Mouse (Mus musculus): ENCODE measurements around the gene Fgf22. TPM values are rescaled to one million over a fixed set of nuclear protein-coding genes. Genes with fewer than 3 reads are reported as not detected.

Gene Fgf22
- polyA plus RNA-seq (2014; fragmentation: Nextera tagmentation; extraction: Ambion mirVana): 0.25 and 0.38 TPM in 2 replicates

DNA sequence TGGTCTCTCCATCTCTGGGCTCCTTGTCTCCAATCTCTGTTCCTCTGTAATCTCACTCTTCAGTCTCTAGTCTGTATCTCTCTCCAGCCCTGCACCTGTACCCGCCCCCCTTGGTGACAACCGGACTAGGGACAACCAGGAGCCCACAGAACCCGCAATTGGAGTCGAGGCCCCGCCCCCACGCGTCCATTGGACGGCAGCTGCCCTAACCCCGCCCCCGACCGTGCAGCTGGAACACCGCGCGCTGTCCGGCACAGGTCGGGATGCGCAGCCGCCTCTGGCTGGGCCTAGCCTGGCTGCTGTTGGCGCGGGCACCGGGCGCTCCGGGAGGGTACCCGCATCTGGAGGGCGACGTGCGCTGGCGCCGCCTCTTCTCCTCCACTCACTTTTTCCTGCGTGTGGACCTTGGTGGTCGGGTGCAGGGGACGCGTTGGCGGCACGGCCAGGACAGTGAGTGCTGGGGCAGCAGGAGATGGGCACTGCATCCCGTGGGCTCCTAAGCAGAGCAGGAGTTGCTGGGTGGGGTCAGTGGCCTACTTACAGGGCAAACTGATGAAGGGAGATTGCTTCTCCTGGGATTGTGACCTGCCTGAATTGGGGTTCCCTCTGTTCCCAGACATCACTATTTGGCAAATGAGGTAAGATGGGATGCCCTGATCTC, at the start of gene Fgf22:
Gene Fgf22, plus strand, starts transcription at position 221 of the 661 bp plus-strand sequence.
- Histone ChIP-seq H3K4me2 (ENCODE audit: low read depth, low read length) (peak within 1 kb of the TSS; percentile 82), H3K4me3 (ENCODE audit: low read depth, low read length) (peak within 1 kb of the TSS; percentile 19), H3K36me3 (replicated peaks; ENCODE audit: control insufficient read depth, insufficient read depth, low read depth, low read length) (peaks cover 12% of the 10 kb centered on the region), H3K9me3 (replicated peaks; ENCODE audit: control insufficient read depth, low read length) (no peaks in the 10 kb centered on the region), H3K4me1 (ENCODE audit: control insufficient read depth, insufficient read depth, low read length) (no peaks in the 10 kb centered on the region; the same call in 1 of the 2 replicates), H3K27me3 (ENCODE audit: control insufficient read depth, insufficient read depth, low read length) (no peaks in the 10 kb centered on the region), H3K27ac (replicated peaks; ENCODE audit: low read depth, low read length) (no peak within 1 kb of the TSS), H3K9ac (replicated peaks; ENCODE audit: low read length) (peak within 1 kb of the TSS; percentile 33; the same call in 1 of the 2 replicates)
- ATAC-seq (replicated peaks; ENCODE audit: insufficient number of reproducible peaks, low FRiP score, low TSS enrichment, low read depth) (peak; percentile 83), DNase-seq (ENCODE audit: low spot score) (peak; percentile 79)
- WGBS: 1% methylated on average over 36 of the region's 36 CpGs

DNA sequence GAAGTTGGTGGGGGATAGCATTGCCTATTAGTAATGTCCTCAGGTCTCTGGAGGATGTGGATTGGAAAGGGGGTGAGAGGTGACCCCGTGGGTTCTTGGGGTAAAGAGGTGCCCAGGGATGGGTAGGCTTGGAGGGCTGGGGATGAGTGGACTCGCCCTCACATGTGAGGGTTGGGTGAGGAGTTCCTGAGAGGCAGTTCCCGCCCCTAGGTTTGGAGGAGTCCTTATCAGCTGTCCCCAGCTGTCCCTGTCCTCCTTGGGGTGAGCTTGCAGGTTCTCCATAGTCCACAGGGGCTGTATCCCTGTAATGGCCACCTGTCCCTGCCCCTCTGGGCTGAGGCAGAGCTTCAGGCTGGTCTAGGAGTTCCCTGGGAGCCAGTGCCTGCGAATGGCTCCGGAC, 48.9 kb upstream of the Fgf22 start:
- DNase-seq (ENCODE audit: low spot score) (no peak), ATAC-seq (replicated peaks; ENCODE audit: insufficient number of reproducible peaks, low FRiP score, low TSS enrichment, low read depth) (no peak)
- H3K4me3 ChIP-seq (ENCODE audit: low read depth, low read length): peak overlapping the region; percentile 73; the same call in 1 of the 2 replicates
- 82% methylated on average over 5 of the region's 5 CpGs for WGBS
- no peaks in the 10 kb centered on the region for H3K27me3 ChIP-seq (ENCODE audit: control insufficient read depth, insufficient read depth, low read length)
- peak overlapping the region; percentile 87 for H3K9ac ChIP-seq (replicated peaks; ENCODE audit: low read length)
- H3K4me1 ChIP-seq (ENCODE audit: control insufficient read depth, insufficient read depth, low read length): peaks cover 13% of the 10 kb centered on the region
- H3K4me2 ChIP-seq (ENCODE audit: low read depth, low read length): peak overlapping the region; percentile 93
- H3K36me3 ChIP-seq (replicated peaks; ENCODE audit: control insufficient read depth, insufficient read depth, low read depth, low read length): peaks cover 8% of the 10 kb centered on the region
- no peaks in the 10 kb centered on the region for H3K9me3 ChIP-seq (replicated peaks; ENCODE audit: control insufficient read depth, low read length)
- H3K27ac ChIP-seq (replicated peaks; ENCODE audit: low read depth, low read length): no peak overlapping the region

DNA sequence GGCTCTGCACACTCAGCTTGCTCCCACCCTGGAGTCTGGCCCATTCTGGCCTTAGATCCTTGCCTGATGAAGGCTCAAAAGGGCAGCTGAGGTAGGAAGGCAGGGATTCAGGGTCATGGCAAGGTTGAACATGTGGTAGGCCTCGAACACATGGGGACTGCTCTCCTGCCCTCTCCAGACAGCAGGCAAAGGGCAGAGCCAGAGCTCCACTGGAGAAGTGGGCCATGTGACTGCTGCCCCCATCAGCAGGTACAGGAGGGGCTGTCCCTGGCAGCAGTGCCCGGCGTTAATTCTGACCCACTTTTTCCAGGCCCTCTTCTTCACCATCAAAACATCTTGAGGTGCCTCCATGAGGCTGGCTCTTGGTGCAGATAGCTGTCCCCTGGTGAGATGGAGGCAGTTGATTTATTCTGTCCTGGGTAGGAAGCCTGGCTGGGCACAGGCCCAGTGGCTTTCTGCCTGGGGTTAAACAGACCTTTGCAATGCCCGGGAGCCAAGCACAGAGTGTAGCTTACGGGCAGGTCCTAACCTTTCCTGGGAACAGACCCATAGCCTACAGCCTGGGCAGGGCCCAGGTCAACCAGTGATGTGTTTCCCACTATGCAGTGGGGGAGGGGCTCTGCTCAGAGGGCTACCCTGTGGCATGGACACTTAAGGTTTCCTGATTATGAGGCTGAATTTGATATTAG, 48.3 kb upstream of the Fgf22 start:
- 75% methylated on average over 5 of the region's 5 CpGs for WGBS
- H3K4me2 ChIP-seq (ENCODE audit: low read depth, low read length): peak overlapping the region; percentile 23; the same call in 1 of the 2 replicates
- DNase-seq (ENCODE audit: low spot score): no peak
- no peak for ATAC-seq (replicated peaks; ENCODE audit: insufficient number of reproducible peaks, low FRiP score, low TSS enrichment, low read depth)
- H3K36me3 ChIP-seq (replicated peaks; ENCODE audit: control insufficient read depth, insufficient read depth, low read depth, low read length): peaks cover 8% of the 10 kb centered on the region
- H3K27ac ChIP-seq (replicated peaks; ENCODE audit: low read depth, low read length): no peak overlapping the region
- peak overlapping the region; percentile 87 for H3K9ac ChIP-seq (replicated peaks; ENCODE audit: low read length)
- H3K4me3 ChIP-seq (ENCODE audit: low read depth, low read length): no peak overlapping the region
- no peaks in the 10 kb centered on the region for H3K27me3 ChIP-seq (ENCODE audit: control insufficient read depth, insufficient read depth, low read length)
- no peaks in the 10 kb centered on the region for H3K9me3 ChIP-seq (replicated peaks; ENCODE audit: control insufficient read depth, low read length)
- H3K4me1 ChIP-seq (ENCODE audit: control insufficient read depth, insufficient read depth, low read length): peaks cover 13% of the 10 kb centered on the region

DNA sequence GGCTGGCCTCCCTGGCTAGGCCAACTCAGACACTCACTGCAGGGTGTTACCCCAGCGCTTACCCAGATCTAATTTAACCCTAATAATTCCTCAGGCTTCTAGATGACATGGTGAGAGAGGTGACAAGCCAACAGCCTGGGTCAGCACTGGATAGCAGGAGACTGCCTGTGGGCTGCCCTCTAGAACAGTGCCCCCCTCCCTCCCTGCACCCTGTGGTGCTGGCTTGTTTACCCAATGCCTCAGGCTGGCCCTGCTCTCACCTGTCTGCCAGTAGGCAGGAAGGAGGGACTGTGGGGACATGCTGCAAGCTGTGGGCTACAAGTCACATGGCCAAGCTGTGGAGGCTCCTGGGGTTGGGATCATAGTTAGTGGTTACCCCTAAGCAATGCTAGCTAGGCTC, 47.7 kb upstream of the Fgf22 start:
- H3K9me3 ChIP-seq (replicated peaks; ENCODE audit: control insufficient read depth, low read length): no peaks in the 10 kb centered on the region
- no peak overlapping the region for H3K27ac ChIP-seq (replicated peaks; ENCODE audit: low read depth, low read length)
- H3K4me1 ChIP-seq (ENCODE audit: control insufficient read depth, insufficient read depth, low read length): peaks cover 13% of the 10 kb centered on the region
- H3K4me2 ChIP-seq (ENCODE audit: low read depth, low read length): no peak overlapping the region
- no peaks in the 10 kb centered on the region for H3K27me3 ChIP-seq (ENCODE audit: control insufficient read depth, insufficient read depth, low read length)
- H3K36me3 ChIP-seq (replicated peaks; ENCODE audit: control insufficient read depth, insufficient read depth, low read depth, low read length): peaks cover 8% of the 10 kb centered on the region
- H3K4me3 ChIP-seq (ENCODE audit: low read depth, low read length): no peak overlapping the region
- WGBS: 83% methylated on average over 1 of the region's 1 CpGs
- H3K9ac ChIP-seq (replicated peaks; ENCODE audit: low read length): no peak overlapping the region
- ATAC-seq (replicated peaks; ENCODE audit: insufficient number of reproducible peaks, low FRiP score, low TSS enrichment, low read depth): no peak
- DNase-seq (ENCODE audit: low spot score): no peak

DNA sequence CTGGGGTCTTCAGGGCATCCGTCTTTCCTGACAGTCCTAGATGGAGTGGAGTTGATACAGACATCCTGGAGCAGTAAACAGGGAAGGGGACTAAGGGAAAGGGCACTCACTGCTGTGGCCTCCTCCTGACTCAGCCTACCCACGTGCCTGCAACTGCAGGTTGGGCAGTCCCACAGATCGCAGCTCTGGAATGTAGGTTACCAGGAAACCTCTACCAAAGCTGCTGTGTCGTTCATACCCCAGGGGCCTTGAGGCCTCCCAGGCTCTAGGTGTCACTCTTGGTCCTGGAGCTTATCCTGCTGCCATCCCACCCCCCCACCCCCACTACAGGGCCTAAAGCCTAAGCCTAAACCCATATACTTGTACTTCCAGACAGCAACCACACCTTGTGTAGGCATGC, 47.1 kb upstream of the Fgf22 start:
- Histone ChIP-seq H3K27ac (replicated peaks; ENCODE audit: low read depth, low read length) (no peak overlapping the region), H3K36me3 (replicated peaks; ENCODE audit: control insufficient read depth, insufficient read depth, low read depth, low read length) (peaks cover 8% of the 10 kb centered on the region), H3K4me3 (ENCODE audit: low read depth, low read length) (no peak overlapping the region), H3K4me2 (ENCODE audit: low read depth, low read length) (no peak overlapping the region), H3K4me1 (ENCODE audit: control insufficient read depth, insufficient read depth, low read length) (peaks cover 13% of the 10 kb centered on the region), H3K9me3 (replicated peaks; ENCODE audit: control insufficient read depth, low read length) (no peaks in the 10 kb centered on the region), H3K9ac (replicated peaks; ENCODE audit: low read length) (no peak overlapping the region), H3K27me3 (ENCODE audit: control insufficient read depth, insufficient read depth, low read length) (no peaks in the 10 kb centered on the region)
- DNase-seq (ENCODE audit: low spot score) (no peak), ATAC-seq (replicated peaks; ENCODE audit: insufficient number of reproducible peaks, low FRiP score, low TSS enrichment, low read depth) (no peak)
- 66% methylated on average over 4 of the region's 4 CpGs for WGBS

DNA sequence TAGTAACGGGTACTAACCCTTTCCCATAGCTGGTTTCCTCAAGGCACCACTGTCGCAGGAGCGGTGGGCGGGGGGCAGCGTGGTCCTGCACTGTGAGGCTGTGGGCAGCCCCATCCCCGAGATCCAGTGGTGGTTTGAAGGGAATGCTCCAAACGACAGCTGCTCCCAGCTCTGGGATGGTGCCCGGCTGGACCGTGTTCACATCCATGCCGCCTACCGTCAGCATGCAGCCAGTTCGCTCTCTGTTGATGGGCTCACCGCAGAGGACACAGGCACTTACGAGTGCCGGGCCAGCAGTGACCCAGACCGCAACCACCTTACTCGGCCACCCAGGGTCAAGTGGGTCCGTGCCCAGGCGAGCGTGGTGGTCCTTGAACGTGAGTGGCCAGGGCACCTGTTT, 46.2 kb upstream of the Fgf22 start:
- ATAC-seq (replicated peaks; ENCODE audit: insufficient number of reproducible peaks, low FRiP score, low TSS enrichment, low read depth) (no peak), DNase-seq (ENCODE audit: low spot score) (no peak)
- Histone ChIP-seq H3K36me3 (replicated peaks; ENCODE audit: control insufficient read depth, insufficient read depth, low read depth, low read length) (peaks cover 8% of the 10 kb centered on the region), H3K9me3 (replicated peaks; ENCODE audit: control insufficient read depth, low read length) (no peaks in the 10 kb centered on the region), H3K27ac (replicated peaks; ENCODE audit: low read depth, low read length) (no peak overlapping the region), H3K27me3 (ENCODE audit: control insufficient read depth, insufficient read depth, low read length) (no peaks in the 10 kb centered on the region), H3K4me2 (ENCODE audit: low read depth, low read length) (no peak overlapping the region), H3K4me3 (ENCODE audit: low read depth, low read length) (no peak overlapping the region), H3K4me1 (ENCODE audit: control insufficient read depth, insufficient read depth, low read length) (peaks cover 13% of the 10 kb centered on the region), H3K9ac (replicated peaks; ENCODE audit: low read length) (no peak overlapping the region)
- WGBS: 94% methylated on average over 21 of the region's 21 CpGs

DNA sequence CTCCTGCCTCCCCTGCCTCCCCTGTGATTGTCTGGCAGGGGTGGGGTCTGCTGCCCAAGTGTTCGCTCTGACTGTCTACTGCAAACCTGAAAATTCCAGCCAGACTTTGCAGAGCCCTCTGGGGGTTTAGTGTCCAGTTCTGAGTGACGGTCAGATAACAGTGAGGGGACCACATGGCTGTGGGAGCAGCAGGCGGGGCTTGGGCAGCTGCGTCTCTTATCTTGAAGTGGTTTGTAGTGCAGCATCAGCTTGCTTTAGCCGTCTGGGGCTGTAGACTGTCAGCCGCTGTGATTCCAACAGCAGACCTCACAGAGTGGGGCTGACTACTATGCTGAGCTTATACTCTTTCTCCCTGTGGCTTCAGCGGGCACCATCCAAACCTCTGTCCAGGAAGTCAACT, 45.6 kb upstream of the Fgf22 start:
- H3K36me3 ChIP-seq (replicated peaks; ENCODE audit: control insufficient read depth, insufficient read depth, low read depth, low read length): peaks cover 8% of the 10 kb centered on the region

DNA sequence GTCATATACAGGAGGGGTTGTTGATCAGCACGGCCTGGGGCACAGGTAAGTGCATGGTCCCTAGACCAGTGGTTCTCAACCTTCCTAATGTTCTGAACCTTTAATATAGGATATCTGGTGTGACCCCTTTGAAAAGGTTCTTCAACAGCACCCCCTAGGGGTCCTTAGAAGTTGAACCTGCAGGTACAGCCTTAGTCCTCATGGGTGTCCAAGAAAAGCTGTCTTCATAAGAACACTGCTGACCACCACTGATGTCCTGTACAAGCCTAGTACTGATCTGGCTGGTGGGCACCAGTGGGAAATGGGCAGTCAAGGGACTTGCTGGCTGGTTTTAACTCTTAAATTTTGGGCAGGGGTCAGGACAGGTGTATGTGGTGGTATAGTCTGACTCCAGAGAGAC, 42.8 kb upstream of the Fgf22 start:
- 86% methylated on average over 1 of the region's 1 CpGs for WGBS
- Histone ChIP-seq H3K27me3 (ENCODE audit: control insufficient read depth, insufficient read depth, low read length) (peaks cover 20% of the 10 kb centered on the region), H3K4me1 (ENCODE audit: control insufficient read depth, insufficient read depth, low read length) (peaks cover 4% of the 10 kb centered on the region; the same call in 1 of the 2 replicates), H3K9me3 (replicated peaks; ENCODE audit: control insufficient read depth, low read length) (no peaks in the 10 kb centered on the region), H3K27ac (replicated peaks; ENCODE audit: low read depth, low read length) (no peak overlapping the region), H3K36me3 (replicated peaks; ENCODE audit: control insufficient read depth, insufficient read depth, low read depth, low read length) (peaks cover 8% of the 10 kb centered on the region), H3K4me2 (ENCODE audit: low read depth, low read length) (no peak overlapping the region), H3K4me3 (ENCODE audit: low read depth, low read length) (no peak overlapping the region), H3K9ac (replicated peaks; ENCODE audit: low read length) (no peak overlapping the region)
- DNase-seq (ENCODE audit: low spot score): peak; percentile 33
- no peak for ATAC-seq (replicated peaks; ENCODE audit: insufficient number of reproducible peaks, low FRiP score, low TSS enrichment, low read depth)

More for the DNA sequence above, 45.6 kb upstream of the Fgf22 start:
- ATAC-seq (replicated peaks; ENCODE audit: insufficient number of reproducible peaks, low FRiP score, low TSS enrichment, low read depth) (no peak), DNase-seq (ENCODE audit: low spot score) (no peak)
- Histone ChIP-seq H3K4me1 (ENCODE audit: control insufficient read depth, insufficient read depth, low read length) (peaks cover 13% of the 10 kb centered on the region), H3K27me3 (ENCODE audit: control insufficient read depth, insufficient read depth, low read length) (no peaks in the 10 kb centered on the region), H3K4me3 (ENCODE audit: low read depth, low read length) (no peak overlapping the region), H3K4me2 (ENCODE audit: low read depth, low read length) (no peak overlapping the region), H3K9me3 (replicated peaks; ENCODE audit: control insufficient read depth, low read length) (no peaks in the 10 kb centered on the region), H3K27ac (replicated peaks; ENCODE audit: low read depth, low read length) (no peak overlapping the region), H3K9ac (replicated peaks; ENCODE audit: low read length) (no peak overlapping the region)
- WGBS: 78% methylated on average over 7 of the region's 7 CpGs

Data from embryonic facial prominence, embryonic 11.5 days (tissue).